Mouse (Mus musculus) cortical plate, adult 2 months (tissue): ENCODE data around the gene 9130023H24Rik. TPM values are rescaled to one million over a fixed set of nuclear protein-coding genes. Genes with fewer than 3 reads are reported as not detected.

Experiments
- H3K27ac ChIP-seq: fragments of 200-500 bp; 2 replicates; pipeline ENCODE4 v1.5.1; 2012; ENCODE audit warnings: low read length, control low read depth, inconsistent platforms; ENCODE audit not compliant: insufficient read depth
- H3K4me1 ChIP-seq: fragments of 200-500 bp; 2 replicates; pipeline ENCODE4 v1.6.1; 2011; ENCODE audit warnings: low read length; ENCODE audit not compliant: control insufficient read depth, insufficient read depth
- H3K4me3 ChIP-seq: fragments of 200-500 bp; 2 replicates; pipeline ENCODE4 v1.5.1; 2011; ENCODE audit warnings: mild to moderate bottlenecking, low read length, control low read depth; ENCODE audit not compliant: insufficient read depth
- CTCF ChIP-seq: fragments of 200-500 bp; IDR thresholded peaks from 2 replicates; pipeline ENCODE4 v1.5.1; 2011; ENCODE audit warnings: mild to moderate bottlenecking, control low read depth, low read length; ENCODE audit not compliant: insufficient read depth; ENCODE audit errors: extremely low read depth
- POLR2A ChIP-seq: fragments of 200-500 bp; IDR thresholded peaks from 2 replicates; pipeline ENCODE4 v1.6.1; 2011; ENCODE audit warnings: mild to moderate bottlenecking, low read length, control low read depth; ENCODE audit not compliant: insufficient read depth; ENCODE audit errors: extremely low read depth
- polyA plus RNA-seq: library from polyadenylated mRNA; depleted of rRNA; stranded (reverse); fragments of >200 nt; gene quantifications from 2 replicates; pipeline ENCODE4 v1.2.3, GENCODE M21; 2012

9130023H24Rik gene
- polyA plus RNA-seq, 1 experiment: 1.9 TPM

DNA sequence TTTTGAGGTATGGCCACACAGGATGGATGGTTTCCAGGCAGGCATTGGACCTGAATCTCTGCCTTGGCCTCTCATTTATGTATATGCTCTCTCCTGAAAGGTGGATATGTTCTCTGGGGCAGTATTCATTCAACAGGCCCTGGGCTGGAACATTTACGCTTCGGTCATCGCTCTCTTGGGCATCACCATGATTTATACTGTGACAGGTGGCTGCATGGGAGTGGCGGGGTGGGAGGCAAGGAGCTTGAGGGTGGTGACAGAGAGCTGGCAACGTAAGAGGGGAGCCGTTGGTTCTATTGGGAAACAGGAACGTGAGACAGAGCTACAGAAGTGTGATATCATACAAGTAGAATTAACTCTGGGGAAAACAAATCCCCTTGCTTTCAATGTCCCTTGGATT is 30.0 kb upstream of the 9130023H24Rik start:
- TF ChIP-seq CTCF: no peak
- no peak for TF ChIP-seq POLR2A
- Histone ChIP-seq H3K4me1 (no peaks in the 10 kb centered on the region), H3K4me3 (no peak overlapping the region), H3K27ac (no peak overlapping the region)

DNA sequence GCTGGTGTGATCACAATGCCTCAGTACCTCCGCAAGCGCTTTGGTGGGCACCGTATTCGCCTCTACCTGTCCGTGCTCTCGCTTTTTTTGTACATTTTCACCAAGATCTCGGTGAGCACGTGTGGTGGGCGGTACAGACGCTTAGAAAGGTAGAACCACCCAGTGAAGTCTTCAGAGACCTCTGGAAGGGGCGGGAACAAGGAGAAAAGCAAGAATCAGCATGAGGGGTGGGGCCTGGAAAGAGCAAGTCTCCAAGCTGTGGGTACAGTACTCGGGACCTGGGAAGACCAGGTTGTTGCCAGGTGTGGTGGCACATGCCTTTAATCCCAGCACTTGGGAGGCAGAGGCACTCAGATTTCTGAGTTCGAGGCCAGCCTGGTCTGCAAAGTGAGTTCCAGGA is 29.6 kb upstream of the 9130023H24Rik start:
- H3K4me3 ChIP-seq: no peak overlapping the region
- H3K4me1 ChIP-seq: no peaks in the 10 kb centered on the region
- no peak for TF ChIP-seq CTCF
- TF ChIP-seq POLR2A: no peak
- H3K27ac ChIP-seq: no peak overlapping the region

DNA sequence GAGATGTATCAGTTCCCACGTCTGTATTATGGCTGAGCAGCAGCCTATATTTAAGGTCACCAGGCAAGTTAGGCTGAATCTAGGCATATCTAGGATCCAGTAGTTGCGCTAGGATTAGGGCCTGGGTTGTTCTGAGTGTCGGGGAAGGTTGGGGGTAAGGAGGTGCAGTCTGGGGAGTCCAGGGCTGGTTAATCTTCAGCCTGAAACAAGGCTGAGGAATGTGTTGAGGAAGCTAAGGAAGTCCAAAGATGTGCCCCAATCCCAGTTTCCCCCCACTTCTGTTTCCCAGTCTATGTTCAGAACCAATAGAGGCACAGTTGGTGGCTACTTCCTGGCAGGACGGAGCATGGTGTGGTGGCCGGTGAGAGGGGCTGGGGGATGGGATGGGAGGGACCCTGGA is 28.2 kb upstream of the 9130023H24Rik start:
- Histone ChIP-seq H3K27ac (no peak overlapping the region), H3K4me3 (no peak overlapping the region), H3K4me1 (no peaks in the 10 kb centered on the region)
- TF ChIP-seq POLR2A (no peak), CTCF (no peak)

DNA sequence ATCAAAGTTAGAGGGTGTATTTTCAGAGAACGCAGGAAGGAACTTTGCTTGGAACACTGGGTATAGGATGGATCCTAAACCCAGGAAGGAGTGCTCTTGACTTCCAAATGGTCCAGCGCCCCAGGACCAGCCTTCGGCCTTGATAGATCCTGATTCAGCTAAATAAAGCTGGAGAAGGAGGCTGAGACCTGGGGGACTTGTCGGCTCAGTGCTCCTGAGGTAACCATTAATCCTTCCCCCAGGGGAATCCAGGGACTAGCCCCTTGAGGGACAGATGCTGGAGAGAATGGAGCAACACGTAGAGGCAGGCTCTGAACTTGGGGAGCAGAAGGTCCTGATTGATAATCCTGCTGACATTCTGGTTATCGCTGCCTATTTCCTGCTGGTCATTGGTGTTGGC is 27.6 kb upstream of the 9130023H24Rik start, which contains the start of gene Slc5a2:
Slc5a2 (plus strand) TSS at position 247 of the 400 bp plus-strand sequence.
- H3K4me1 ChIP-seq: no peaks in the 10 kb centered on the region
- no peak within 1 kb of the TSS for H3K27ac ChIP-seq
- no peak within 1 kb of the TSS for H3K4me3 ChIP-seq
- no peak for TF ChIP-seq CTCF
- no peak for TF ChIP-seq POLR2A

DNA sequence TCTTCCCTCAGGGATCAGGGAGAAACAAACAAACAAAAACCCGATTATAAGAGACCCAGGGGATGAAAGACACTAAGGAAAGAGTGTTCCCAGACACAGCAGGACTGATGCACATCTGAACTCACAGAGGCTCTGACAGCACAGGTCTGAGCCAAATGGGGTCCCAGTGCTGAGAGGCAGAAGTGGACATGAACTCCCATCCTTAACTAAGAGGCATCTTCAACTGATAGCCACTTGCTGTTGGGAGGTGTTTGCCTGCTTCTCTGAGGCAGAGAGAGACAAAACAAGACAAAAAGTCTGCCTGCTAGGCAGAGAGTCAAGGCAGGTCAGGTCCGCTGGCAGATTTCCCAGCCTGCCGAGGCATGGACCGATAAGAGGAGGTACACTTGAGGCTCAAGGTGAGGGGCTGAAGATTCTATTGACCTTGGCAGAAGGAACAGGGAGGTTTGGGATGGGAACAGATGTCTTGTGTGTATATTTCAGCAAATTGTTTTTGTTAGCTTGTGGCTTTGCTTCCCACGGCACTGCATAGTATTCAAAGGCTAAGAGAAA is 19.0 kb upstream of the 9130023H24Rik start:
- Histone ChIP-seq H3K4me1 (peaks cover 2% of the 10 kb centered on the region), H3K4me3 (no peak overlapping the region), H3K27ac (no peak overlapping the region)
- TF ChIP-seq CTCF (no peak), POLR2A (no peak)

DNA sequence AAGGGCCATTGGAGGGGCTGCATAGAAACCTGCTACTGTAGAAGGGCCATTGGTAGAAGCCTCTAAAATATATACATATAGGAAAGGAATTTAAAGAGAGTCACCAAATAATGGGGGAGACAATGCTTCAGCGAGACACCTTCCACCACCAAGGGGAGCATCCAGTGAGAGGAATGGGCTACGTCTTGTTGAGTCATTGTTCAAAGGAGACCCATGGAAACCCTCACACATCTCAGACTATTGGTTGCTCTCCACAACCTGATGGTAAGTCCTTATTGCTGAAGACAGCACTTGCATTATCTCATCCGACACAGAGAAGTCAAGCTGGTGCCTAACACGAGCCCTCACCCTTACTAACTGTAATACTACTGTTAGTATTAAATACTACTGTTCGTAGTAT is 17.9 kb upstream of the 9130023H24Rik start:
- no peak for TF ChIP-seq POLR2A
- no peak for TF ChIP-seq CTCF
- Histone ChIP-seq H3K4me1 (peaks cover 2% of the 10 kb centered on the region), H3K27ac (no peak overlapping the region), H3K4me3 (no peak overlapping the region)

DNA sequence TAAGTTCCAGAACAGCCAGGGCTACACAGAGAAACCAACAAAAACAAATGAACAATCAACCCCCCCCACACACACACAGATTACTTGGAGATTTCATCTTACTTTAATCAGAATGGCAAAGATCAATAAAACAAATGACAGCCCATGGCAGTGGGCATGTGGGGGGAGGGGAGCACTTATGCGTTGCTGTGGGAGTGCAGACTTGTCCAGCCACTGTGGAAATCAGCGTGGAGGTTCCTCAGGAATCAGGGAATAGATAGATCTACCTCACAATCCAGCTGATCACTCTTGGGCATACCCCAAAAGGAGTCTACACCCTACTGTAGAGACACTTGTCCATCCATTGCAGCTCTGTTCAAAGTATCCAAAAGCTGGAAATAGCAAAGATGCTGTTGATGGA is 17.1 kb upstream of the 9130023H24Rik start:
- no peak for TF ChIP-seq CTCF
- no peak for TF ChIP-seq POLR2A
- H3K27ac ChIP-seq: no peak overlapping the region
- H3K4me1 ChIP-seq: peaks cover 2% of the 10 kb centered on the region
- H3K4me3 ChIP-seq: no peak overlapping the region

DNA sequence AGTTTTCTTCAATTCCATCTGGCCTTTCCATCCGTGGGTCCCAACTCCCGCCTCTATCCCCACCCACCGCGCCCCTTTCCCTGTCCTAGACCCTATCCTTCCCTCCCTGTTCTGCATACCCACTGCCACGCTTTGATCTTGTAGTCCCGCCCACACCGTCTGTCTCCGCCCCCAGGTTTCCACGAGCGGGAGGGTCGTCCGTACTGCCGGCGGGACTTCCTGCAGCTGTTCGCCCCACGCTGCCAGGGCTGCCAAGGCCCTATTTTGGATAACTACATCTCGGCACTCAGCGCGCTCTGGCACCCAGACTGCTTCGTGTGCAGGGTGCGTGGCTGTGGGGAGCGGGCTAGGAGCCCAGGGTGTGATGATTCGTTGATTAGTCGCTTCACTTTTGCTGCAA is 14.8 kb upstream of the 9130023H24Rik start:
- Histone ChIP-seq H3K4me3 (no peak overlapping the region), H3K27ac (no peak overlapping the region), H3K4me1 (peaks cover 2% of the 10 kb centered on the region)
- TF ChIP-seq POLR2A (no peak), CTCF (no peak)

DNA sequence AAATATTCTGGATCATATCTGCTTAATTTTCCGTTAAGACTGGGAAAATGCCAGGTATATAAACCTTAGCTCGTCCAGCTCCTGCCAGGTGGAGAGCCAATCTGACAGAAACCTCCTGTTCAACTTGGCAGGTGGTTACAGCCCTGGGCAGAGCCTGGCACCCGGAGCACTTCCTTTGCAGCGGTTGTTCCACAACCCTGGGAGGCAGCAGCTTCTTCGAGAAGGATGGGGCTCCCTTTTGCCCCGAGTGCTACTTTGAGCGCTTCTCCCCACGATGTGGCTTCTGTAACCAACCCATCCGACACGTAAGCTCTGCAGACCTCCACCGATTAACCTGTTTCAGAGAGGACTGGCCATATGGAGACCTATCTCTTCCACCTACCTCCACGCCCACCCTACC is 14.1 kb upstream of the 9130023H24Rik start:
- no peak overlapping the region for H3K27ac ChIP-seq
- no peak overlapping the region for H3K4me3 ChIP-seq
- TF ChIP-seq CTCF (no peak), POLR2A (no peak)
- H3K4me1 ChIP-seq: peaks cover 2% of the 10 kb centered on the region

DNA sequence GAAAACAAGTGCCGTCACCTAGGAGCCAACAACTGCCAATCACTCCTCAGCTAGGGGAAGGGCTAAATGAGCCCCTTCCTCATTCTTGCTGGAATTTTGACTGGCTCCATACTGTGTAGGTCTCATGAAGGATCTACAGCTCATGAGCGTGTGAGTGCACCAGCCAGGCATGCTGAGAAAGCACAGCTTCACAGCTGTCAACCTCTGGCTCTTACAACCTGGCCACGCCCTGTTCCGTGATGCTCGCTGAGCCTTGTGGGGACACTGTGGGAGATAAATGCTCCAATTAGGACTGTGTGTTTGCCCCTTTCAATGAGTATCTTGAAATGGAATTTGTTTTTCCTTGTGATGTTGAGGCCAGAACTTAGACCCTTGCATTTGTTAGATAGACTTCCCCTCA is 12.2 kb upstream of the 9130023H24Rik start:
- H3K4me1 ChIP-seq: peaks cover 2% of the 10 kb centered on the region
- H3K27ac ChIP-seq: no peak overlapping the region
- TF ChIP-seq CTCF (no peak), POLR2A (no peak)
- no peak overlapping the region for H3K4me3 ChIP-seq
